Mouse (Mus musculus): ENCODE measurements around the gene Rhou.

Gene Rhou

GRCm38 (mm10) chr8:123651390-123652098 is 2.2 kb upstream of the Rhou start:
- no peak for DNase-seq (ENCODE audit: low read depth)

- no peak for DNase-seq (ENCODE audit: low read depth)
Observed at GRCm38 (mm10) chr8:123652641-123653040, 1.1 kb upstream of the Rhou start.

GRCm38 (mm10) chr8:123653994-123654569 is 353 bp downstream of the Rhou start:
- DNase-seq (ENCODE audit: low read depth) = no peak

GRCm38 (mm10) chr8:123654763-123655162 is 1.0 kb downstream of the Rhou start:
- no peak for DNase-seq (ENCODE audit: low read depth)

GRCm38 (mm10) chr8:123655351-123655779 is 1.6 kb downstream of the Rhou start:
- peak; percentile 83 for DNase-seq (ENCODE audit: low read depth)

- no peak for DNase-seq (ENCODE audit: low read depth)
Observed at GRCm38 (mm10) chr8:123657826-123658225, 4.1 kb downstream of the Rhou start.

GRCm38 (mm10) chr8:123659469-123660057 is 5.8 kb downstream of the Rhou start:
- DNase-seq (ENCODE audit: low read depth) = no peak

GRCm38 (mm10) chr8:123661515-123661914 is 7.8 kb downstream of the Rhou start:
- DNase-seq (ENCODE audit: low read depth) = peak; percentile 57

- DNase-seq (ENCODE audit: low read depth) = no peak
Observed at GRCm38 (mm10) chr8:123665580-123665979, 11.9 kb downstream of the Rhou start.

GRCm38 (mm10) chr8:123666832-123667231 is 13.1 kb downstream of the Rhou start:
- peak; percentile 51 for DNase-seq (ENCODE audit: low read depth)

GRCm38 (mm10) chr8:123668681-123669080 is 15.0 kb downstream of the Rhou start:
- DNase-seq (ENCODE audit: low read depth) = peak; percentile 85

GRCm38 (mm10) chr8:123670766-123671165 is 17.0 kb downstream of the Rhou start:
- no peak for DNase-seq (ENCODE audit: low read depth)

GRCm38 (mm10) chr8:123671454-123671853 is 17.7 kb downstream of the Rhou start:
- DNase-seq (ENCODE audit: low read depth) = peak; percentile 19

GRCm38 (mm10) chr8:123672648-123673047 is 18.9 kb downstream of the Rhou start:
- peak; percentile 94 for DNase-seq (ENCODE audit: low read depth)

GRCm38 (mm10) chr8:123675611-123676010 is 21.9 kb downstream of the Rhou start:
- no peak for DNase-seq (ENCODE audit: low read depth)

GRCm38 (mm10) chr8:123678390-123678789 is 24.7 kb downstream of the Rhou start:
- DNase-seq (ENCODE audit: low read depth) = no peak

- DNase-seq (ENCODE audit: low read depth) = no peak
Observed at GRCm38 (mm10) chr8:123682073-123682761, 28.5 kb downstream of the Rhou start.

GRCm38 (mm10) chr8:123683321-123683720 is 29.6 kb downstream of the Rhou start:
- no peak for DNase-seq (ENCODE audit: low read depth)

GRCm38 (mm10) chr8:123684806-123685205 is 31.1 kb downstream of the Rhou start:
- DNase-seq (ENCODE audit: low read depth) = no peak

- no peak for DNase-seq (ENCODE audit: low read depth)
Observed at GRCm38 (mm10) chr8:123685477-123685876, 31.7 kb downstream of the Rhou start.

- no peak for DNase-seq (ENCODE audit: low read depth)
Observed at GRCm38 (mm10) chr8:123687826-123688225, 34.1 kb downstream of the Rhou start.

- peak; percentile 87 for DNase-seq (ENCODE audit: low read depth)
Observed at GRCm38 (mm10) chr8:123692165-123692962, 38.6 kb downstream of the Rhou start.

Data from 416B (cell line).